Mouse (Mus musculus) olfactory bulb, adult 2 months (tissue): ENCODE measurements around the gene Snx1.

Experiments used
- CTCF ChIP-seq: fragments of 200-500 bp; IDR thresholded peaks from 2 replicates; pipeline ENCODE4 v1.5.1; 2012; ENCODE audit warnings: low read depth, mild to moderate bottlenecking, low read length, moderate library complexity; ENCODE audit not compliant: insufficient read depth
- POLR2A ChIP-seq: fragments of 200-500 bp; IDR thresholded peaks from 2 replicates; pipeline ENCODE4 v1.6.1; 2012; ENCODE audit warnings: mild to moderate bottlenecking, low read depth, low read length, moderate library complexity; ENCODE audit not compliant: insufficient read depth

DNA sequence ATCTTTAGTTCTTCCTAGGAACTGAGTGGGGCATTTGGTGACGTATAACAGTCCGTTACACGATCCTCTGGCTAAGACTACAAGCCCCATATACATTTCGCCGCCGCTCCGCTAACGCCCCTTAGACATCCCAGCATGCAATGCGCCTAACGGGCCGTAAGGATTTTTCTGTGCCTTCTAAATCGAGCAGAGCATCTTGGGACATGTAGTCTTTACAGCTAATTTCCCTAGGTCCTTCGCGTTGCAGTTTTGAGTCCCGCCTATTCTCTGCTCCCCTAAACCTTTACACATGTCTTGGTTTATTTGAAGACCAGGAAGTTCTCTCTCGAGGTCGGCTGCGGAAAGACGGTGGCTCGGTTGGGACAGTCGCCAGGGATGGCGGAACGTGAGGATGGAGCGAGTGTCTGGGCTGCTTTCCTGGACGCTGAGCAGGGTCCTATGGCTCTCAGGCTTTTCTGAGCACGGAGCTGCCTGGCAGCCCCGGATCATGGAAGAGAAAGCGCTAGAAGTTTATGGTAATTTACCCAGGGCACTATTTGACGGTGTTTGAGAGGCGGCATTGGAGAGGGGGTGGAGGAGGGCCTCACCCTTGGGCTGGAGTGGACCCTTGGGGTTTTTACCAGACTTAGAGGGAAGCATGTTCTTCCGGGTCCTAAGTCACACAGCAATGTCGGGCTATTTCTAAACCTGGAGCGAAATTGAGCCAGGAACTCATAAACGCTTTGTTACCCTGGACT is at the start of gene Snx1, which contains the start of gene Ciao2a:
- TF ChIP-seq CTCF (no peak), POLR2A (peak; percentile 41; the same call in 1 of the 2 replicates)
